Mouse (Mus musculus) erythroid progenitor cell, adult 5-6 weeks (primary cell): ENCODE results near the gene Edc3. TPM values are rescaled to one million over a fixed set of nuclear protein-coding genes. Genes with fewer than 3 reads are reported as not detected.
A peak's percentile ranks its signal among the peaks of the same experiment; 100 is the strongest.

Experiments
- ATAC-seq: replicated peaks from 2 replicates; pipeline ENCODE4 v1.8.0; 2016; ENCODE audit warnings: moderate number of reproducible peaks, mild to moderate bottlenecking, moderate TSS enrichment, inconsistent platforms; ENCODE audit not compliant: poor library complexity, low FRiP score, severe bottlenecking
- total RNA-seq, 2 experiments: library from RNA; stranded (forward) in 1 of 2; stranded (reverse) in 1 of 2; fragments of 150-400 nt in 1 of 2; fragments of 186-747, 209-891 nt in 1 of 2; gene quantifications; 2 replicates each; pipeline versions ENCODE4 v1.2.3 to v1.2.4; 2015 to 2017; ENCODE audit warnings: low replicate concordance in 2 of 2

Edc3 gene
- total RNA-seq, 2 experiments from 2014 or later = 2.8 to 7.5 TPM

- ATAC-seq = no peak
Measured at GRCm38 (mm10) chr9:57758528-57758927, 50.2 kb downstream of the Edc3 start.

DNA sequence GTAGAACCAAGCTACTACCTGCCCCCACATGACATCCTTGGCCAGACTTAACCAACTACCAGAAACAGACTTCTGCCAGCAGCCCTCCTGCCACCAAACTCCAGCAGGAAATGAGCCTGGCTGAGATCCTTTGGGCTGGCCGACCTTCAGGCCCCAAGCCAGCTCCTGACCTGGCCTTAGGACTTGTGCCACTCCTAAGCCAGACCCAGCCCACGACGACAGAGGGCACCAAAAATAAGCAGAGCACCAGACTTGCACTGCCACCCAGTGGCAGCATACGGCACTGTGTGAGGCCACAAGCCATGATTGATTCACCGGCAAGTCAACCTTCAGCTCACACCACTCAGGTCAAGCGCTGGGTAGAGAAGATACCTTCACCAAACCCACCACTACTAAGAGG is 50.9 kb downstream of the Edc3 start:
- peak; percentile 64 for ATAC-seq

- no peak for ATAC-seq
Measured at GRCm38 (mm10) chr9:57760416-57761146, 52.2 kb downstream of the Edc3 start.

- no peak for ATAC-seq
Measured at GRCm38 (mm10) chr9:57761563-57762551, 53.5 kb downstream of the Edc3 start.

GRCm38 (mm10) chr9:57762563-57762991 is 54.2 kb downstream of the Edc3 start:
- peak; percentile 21; the same call in 1 of the 2 replicates for ATAC-seq

DNA sequence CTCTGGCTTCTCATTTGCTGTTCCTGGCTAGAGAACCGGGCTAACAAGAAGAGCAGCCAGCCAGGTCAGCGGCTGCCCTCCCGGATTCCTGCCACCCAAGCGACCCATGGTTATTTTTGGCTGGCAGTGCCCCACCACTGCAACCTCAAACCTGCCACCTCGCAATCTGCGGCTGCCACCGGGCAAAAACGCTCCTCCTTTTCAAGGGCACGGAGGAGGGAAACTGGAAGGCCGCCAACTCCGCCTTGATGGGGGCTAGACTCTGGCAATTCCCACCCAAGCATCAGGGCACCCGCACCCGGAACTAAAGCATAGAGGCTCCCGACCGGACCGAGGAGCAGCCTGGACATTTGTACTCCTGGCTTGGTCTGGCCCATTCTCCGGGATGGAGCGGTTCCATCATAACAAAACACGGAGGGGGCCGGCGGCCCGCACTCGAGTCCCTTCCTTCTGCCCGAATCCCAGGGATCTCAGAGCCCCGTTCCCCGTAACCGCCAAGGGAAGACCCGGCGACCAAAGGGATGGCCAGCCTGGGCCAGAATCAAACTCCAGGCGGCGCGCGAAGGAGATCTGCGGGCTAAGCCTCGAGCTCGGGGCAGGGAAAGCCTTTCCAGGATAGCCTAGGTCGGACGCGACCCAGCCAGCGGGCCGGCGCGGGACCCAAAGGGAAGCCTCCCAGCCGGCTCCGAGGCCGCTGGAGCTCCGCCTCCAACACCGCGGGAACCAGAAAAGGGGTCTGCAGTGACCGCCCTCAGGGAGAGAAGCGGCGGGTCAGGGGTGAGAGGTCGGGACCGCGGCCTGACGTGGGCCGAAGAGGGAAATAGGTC is 56.0 kb downstream of the Edc3 start:
- ATAC-seq = peak; percentile 37

GRCm38 (mm10) chr9:57764974-57765363 is 56.6 kb downstream of the Edc3 start:
- peak; percentile 58 for ATAC-seq

DNA sequence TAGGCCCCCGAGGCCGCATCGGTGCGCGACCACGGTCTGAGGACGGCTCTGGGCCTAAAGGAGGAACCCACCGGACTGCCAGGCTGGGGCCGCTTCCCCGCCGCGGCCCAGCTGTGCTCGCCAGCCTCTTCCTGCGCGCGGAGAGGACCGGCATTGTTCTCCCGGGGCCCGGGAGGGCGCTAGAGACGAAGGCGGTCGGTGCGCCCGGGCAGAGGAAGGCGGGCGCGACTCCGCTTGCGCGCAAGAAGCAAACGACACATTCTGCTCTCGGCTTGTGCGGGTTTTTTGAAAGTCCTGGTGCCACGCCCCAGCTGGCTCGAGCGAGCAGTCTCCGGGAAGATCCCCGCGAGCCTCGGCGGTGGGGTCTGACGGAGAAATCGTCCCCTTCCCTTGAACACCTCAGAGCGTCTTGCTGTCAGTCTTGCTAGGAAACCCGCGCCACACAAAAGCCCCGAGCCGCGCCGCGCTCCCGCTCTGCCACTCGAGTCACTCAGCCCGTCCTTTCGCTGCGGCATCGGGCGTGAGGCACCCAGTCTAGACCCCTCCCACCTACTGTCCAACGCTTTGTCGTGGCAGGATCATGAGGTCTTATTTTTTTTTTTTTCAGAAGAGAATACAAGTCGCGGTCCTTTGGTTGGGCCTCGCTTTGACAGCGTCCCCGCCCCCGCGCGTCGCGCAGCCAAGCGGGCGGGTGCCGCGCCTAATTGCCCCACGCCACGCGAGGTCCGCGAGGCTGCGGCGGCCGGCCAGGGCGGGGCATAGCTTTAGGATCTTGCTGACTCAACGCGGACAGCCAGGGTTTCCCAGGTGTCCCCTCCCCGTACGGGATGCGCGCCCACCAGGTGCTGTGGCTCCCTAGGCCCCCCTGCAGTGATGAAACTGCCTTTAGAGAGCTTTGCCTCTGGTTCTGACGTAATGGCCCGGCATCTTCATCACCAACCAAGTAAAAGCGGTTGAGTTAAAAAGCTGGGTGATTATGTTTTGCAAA is 57.3 kb downstream of the Edc3 start, which contains the start of gene Clk3:
TSS of gene Clk3 (minus strand) at position 497 of the 988 bp plus-strand sequence.
- peak; percentile 35 for ATAC-seq

DNA sequence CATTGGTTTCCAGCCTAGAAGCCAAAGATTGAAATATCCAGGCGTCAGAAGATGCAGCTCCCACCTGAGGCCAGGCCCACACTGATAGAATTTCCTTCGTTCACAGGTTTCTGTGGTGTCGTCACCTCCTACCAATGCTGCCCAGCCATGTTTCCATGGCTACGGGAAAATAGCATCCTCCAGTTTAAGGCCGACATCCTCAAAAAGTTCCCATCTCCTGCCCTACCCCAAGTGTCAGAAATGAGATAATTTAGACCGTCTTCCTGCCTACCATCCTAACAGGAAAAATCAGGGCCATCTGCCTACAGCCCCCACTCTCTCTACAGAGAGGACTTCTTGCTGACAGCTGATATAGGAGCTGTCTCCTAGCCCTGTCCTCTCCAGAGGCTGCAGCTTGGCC is 58.1 kb downstream of the Edc3 start:
- no peak for ATAC-seq

GRCm38 (mm10) chr9:57767231-57767630 is 58.9 kb downstream of the Edc3 start:
- no peak for ATAC-seq

DNA sequence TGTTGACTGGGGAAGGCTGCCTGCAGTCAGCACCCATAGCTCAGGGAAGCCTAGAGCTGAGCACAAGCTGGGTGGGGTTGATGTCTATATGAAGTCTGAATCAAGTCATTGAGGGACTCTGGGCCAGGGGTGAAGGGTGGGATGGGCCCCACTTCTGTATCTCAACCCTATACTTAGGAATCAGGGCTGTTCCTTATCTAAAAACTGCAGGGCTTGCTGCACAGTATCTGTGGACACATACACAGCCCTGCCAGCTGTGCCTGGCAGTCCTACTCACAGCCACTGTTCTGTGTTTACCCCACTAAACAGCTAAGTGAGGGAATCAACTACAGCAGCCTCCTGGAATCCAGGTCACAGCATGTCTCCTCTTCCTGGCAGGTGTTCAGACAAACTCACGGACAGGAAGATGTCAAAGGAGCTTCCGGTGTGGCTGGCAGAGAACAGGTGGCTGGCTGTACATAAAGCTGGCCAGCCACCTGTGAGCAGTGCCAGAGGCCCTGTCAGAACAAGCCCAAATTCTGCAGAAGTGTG is 61.3 kb downstream of the Edc3 start:
- peak; percentile 62 for ATAC-seq

- no peak for ATAC-seq
Measured at GRCm38 (mm10) chr9:57770214-57770613, 61.9 kb downstream of the Edc3 start.

GRCm38 (mm10) chr9:57770836-57771235 is 62.5 kb downstream of the Edc3 start:
- ATAC-seq = peak; percentile 84

DNA sequence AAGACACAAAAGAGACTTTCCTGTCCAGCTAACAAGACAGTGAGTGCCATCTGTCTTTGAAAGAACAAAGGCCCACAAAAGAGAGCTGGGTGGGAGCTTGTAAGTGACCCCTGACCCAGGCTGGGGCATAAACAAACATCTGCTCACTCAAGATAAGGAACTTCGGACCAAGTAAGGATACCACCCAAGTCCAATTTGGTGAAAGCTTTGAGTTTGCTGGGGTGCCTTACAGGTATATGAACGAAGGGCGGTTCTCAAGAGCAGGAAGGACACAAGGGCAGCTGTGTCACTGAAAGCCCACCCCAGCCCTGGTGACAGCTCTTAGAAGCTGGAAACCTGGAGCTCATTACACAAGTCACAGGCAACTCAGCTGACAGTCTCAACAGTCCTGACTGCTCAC is 65.4 kb downstream of the Edc3 start:
- no peak for ATAC-seq

DNA sequence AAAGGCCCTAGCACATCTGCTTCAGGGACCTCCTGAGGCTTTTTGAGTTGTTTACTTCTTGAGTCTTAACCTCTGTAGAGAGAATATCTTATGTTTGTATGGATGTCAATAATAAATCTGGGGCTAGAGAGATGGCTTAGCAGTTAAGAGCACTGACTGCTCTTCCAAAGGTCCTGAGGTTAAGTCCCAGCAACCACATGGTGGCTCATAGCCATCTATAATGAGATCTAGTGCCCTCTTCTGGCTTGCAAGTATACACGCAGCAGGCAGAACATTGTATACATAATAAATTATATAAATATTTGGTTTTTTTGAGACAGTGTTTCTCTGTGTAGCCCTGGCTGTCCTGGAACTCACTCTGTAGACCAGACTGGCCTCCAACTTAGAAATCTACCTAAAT is 65.8 kb downstream of the Edc3 start:
- no peak for ATAC-seq

GRCm38 (mm10) chr9:57775026-57775425 is 66.7 kb downstream of the Edc3 start:
- ATAC-seq = no peak

GRCm38 (mm10) chr9:57775736-57776135 is 67.4 kb downstream of the Edc3 start:
- ATAC-seq = no peak

DNA sequence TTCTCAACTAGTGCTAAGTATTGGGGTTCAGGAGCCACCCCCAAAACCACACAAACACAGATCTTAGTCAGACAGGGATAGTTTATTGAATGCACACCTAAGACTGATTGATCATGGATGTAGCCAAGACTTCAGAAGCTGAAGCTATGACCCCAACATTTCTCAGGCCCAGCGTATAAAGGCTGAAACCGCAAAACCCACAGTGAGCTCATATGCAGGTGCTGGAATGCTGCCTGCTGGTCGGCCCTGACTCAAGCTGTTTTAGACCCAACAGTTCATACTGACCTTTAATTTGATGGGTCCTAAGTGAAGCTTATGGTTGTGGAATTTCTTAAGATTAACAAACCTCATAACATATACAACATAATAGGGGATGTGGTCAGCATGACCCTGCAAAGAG is 74.3 kb downstream of the Edc3 start:
- ATAC-seq = no peak
